Mouse (Mus musculus) mouse embryonic stem cell (cell line): ENCODE results near the gene Rreb1.

Experiments used
- in situ Hi-C, 2 experiments: fragments of 300-500 bp; cut with MboI; formaldehyde crosslinking; loops; 1 replicate in 1 of 2; 3 replicates in 1 of 2; pipeline ENCODE4 v1.14.3; 2019 to 2020; ENCODE audit warnings: low sequenced_read_pairs in 2 of 2, low pct_unique_long_range_greater_than_20kb in 1 of 2, mixed read lengths in 1 of 2; ENCODE audit not compliant: unreplicated experiment in 1 of 2

The Rreb1 gene

DNA sequence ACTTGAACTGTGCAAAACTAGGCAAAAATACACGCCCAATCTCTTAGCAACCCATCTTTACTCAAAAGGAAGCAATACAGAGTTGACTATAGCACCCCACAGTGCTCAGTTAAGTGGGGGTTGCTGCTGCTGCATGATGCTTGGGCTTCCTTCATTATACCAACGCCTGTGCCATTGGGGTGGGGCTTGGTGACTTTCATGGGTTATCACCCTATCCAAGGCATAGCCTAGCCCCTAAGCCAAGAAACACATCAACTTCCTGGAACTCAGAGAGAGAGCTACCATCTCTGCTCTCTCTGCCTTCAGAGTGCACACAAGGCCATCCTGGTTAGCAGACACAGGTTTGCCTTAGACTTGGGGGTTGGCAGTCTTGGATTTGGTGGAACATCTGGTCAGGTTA lies 107.2 kb downstream of the Rreb1 start:
- in situ Hi-C loops = no loop called here

DNA sequence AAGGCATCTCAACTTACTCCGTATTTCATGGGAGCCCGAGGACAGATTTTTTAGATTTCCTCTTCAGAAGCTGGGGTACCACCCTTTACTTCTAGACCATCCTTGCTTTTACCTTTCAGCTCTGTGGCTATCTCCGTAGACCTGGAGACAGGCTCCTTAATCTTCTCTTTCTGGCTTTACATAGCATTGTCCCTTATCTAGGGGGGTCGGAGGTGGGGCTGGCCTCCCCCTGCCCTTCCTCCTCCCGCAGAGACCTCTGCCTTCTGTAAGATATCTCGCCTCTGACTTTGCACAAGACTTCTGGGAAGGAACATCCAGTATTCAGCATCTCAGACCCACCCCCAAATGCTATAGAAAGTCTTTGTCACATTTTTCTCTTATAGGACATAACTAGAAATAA lies 107.8 kb downstream of the Rreb1 start:
- in situ Hi-C loops = no loop called here

DNA sequence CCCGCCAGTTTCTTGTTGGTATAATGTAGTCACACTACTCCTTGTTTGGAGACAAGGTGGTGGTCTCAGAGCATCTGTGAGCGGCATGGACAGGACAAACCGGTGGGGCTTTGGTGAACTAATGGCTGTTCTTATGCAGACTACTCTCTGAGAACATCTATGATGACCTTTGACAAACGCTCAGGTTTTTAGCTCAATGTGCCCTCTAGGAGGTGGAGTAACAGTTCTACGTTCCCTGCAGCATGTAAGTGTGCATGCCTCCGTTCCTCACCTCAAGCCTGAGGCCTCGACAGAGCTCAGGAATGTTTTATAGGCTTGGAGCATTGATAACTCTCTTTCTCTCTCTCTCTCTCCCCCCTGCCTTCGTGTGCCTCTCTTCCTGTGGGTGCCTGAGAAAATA lies 116.6 kb downstream of the Rreb1 start:
- in situ Hi-C loops = no loop called here

DNA sequence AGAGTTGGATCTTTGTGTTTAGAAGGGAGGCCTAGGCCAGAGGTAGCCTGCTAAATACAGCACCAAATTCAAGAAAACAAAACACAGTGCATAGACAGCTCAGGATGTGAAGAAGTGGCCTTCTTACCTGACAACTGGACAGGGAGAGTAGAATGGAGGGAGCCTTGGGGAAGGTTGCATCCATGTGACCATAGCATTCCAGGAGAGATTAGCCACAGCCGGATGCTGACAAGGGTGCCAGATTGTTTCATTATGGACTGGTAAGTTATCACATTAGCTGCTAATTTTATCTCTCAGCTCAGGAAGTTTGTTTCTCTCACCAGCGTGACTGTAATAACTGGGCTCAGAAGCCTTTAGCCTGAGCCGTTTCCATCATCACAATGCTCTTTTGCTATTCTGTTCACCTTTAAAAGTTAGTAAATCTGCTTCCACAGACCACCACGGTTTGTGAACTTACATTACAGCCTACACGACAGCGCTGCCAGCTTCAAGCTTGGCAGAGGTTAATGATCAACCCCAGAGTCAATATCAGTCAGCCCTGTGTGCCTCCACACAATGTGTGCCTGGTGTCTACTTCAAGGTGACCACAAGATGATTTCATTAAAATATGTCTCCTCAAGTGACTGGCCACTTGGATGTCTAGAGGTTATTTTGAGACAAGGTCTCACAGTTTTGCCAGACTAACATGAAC lies 117.5 kb downstream of the Rreb1 start:
- in situ Hi-C loops = no loop called here

DNA sequence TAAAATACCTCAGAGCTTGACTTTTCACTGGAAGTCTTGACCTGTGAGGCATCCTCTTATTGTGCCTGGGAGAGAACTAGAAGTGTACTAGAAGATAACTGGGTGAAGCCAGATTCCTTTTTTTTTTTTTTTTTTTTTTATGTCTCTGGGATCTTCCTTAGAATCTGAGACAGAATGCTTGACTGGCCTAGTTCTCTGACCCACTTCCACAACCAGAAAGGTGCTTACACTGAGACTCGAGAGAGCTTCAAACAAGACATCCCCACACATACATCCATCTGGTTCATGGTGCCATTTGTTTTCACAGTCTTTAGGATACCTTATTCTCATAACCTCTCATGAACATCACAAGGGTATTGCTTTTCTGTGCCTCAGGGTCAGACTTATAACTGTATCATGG lies 118.2 kb downstream of the Rreb1 start:
- in situ Hi-C loops = no loop called here

DNA sequence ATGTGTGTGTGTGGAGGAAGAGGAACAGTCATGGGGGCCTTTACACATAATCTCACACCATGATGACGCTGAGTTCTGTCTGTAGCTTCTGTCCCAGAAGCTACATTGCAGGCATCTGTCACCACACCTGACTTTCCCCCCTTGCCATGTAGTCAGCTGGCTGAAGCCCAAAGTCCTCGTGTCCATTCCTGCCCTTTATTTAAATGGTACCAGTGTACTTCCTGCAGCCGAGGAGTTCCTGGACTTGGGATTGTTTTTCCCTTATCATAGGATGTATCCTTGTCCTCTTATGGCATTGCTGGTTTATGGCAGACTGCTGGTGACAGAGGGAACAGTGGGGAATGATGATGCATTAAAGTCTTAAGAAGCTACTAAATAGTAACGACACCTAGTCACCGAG lies 120.6 kb downstream of the Rreb1 start:
- in situ Hi-C loops = no loop called here

DNA sequence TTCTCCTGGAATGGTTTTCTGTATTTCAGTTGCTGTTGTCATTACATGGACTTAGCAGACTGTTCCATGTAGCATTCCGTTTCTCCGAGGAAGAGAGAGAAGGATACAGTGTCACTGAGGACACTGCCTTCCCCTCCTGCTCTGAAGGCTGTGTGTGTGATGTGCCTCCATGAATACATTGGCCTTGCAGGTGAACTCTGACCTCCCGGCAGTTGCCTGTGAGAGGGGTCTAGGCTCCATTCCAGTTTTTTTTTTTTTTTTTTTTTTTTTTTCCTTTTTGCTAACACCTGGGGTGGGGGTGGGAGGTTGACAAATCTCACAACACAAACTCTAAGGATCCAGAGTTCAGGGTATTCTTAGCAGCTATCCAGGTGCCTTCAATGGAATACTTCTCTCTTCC lies 124.8 kb downstream of the Rreb1 start:
- in situ Hi-C loops = no loop called here

DNA sequence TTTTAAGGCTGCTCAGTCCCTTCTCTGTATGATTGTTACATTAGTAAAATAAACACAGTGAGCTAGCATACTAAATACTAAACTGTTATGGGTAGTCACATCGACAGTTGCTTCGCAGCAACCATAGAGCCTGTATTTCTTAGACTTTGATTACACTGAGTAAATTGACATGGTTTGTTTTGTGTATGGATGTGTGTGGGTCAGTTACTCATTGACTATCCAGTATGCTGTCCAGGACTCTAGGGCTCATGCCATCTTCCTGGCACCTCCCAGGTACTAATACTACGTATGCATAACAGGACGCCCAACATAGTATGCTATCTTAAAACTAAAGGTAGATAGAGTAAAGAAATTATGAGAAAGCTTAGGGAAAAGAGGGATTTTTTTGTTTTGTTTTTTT lies 125.3 kb downstream of the Rreb1 start:
- in situ Hi-C loops = no loop called here

DNA sequence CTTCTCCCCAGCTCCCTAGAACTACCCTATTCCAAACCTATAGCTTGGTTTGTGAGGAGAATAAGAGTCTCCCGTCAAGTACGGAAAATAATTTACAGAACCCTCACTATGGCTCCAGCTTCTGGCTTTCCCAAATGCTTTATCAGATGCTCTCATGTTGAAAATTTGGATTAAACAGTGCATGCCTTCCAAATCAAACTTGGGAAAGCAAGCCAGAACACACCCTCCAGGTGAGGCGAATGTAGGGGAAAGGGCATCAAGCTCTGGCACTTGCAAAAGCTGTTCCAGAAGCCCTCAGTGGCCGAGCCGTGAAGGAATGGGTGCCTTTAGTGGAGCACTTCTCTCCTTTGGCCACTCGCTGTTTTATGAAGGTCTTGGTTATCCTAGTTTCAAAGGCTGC lies 126.2 kb downstream of the Rreb1 start:
- in situ Hi-C loops = no loop called here

DNA sequence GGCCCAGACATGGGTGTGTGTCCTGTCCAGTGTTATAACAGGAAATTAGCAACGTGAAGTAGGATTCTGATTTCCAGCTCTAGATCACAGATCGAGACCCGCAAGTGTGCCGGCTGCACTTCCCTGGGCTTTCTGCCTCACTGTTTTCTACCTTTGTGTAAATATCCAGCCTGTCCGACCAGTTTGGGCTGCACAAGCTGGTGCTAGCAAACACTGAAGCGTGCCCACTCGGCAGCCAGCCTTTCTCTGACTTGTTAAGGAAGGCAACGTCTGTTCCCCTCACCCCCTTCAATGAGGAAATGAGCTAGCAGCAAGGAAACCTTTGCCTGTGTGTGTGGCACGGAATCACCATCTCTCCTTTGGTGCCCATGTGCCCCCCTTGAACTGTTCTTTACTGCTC lies 129.9 kb downstream of the Rreb1 start:
- in situ Hi-C loops = no loop called here

DNA sequence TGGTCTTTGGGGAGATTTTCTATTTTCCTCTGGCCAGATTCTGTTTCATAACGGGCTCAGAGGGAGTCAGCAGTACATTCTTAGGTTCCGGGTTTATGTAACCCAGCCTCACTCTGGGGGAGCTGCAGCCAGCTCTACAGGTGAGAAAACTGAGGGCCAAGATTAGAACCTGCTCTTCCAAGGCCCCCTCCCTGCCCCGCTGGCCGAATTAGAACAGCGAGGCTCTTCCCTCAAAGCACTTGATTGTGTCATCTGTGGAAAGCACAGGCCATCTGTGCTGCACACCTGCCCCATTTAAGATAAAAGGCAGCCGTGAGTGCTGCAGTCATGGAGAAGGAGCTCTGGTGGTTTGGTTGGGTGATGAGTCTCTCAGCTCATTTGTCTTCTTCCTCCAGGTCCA lies 130.3 kb downstream of the Rreb1 start:
- in situ Hi-C loops = no loop called here

DNA sequence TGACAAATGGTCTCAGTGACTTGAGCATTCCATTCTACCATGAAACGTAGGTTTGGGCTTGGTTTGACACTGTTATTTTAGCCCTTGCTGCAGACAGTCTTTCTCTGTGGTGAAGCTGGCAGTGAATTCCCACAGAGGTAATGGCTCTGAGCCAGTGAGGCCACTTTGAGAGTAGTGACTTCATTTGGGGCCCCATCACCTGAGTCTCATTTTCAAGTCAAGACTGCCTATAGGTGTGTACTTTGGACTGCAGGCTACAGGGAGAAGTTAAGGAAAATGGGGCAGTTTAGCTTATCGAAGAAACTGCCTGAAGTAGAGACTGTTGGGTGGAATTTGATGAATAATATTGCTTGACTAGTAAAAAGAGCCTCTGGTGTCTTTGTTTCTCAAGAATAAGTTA lies 131.0 kb downstream of the Rreb1 start:
- in situ Hi-C loops = no loop called here

DNA sequence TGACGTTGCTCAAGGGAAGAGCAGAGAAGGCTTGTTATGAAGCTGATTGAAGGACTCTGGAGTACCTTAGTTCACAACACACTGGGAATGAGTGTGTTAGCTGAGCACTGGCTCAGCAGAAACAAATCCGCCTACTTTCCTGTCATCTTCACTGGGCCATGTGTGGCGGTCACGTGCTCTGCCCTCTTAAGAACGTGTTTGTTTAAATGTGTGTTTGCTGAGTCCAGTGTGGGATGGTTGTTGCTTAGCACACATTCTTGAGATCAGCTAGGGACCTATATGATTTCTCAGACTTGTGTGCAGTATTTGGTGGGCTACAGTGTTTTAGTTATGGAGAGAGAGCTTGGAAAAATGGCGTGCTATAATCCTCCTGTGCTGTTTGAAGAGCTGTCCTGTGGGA lies 133.8 kb downstream of the Rreb1 start:
- in situ Hi-C loops = no loop called here

DNA sequence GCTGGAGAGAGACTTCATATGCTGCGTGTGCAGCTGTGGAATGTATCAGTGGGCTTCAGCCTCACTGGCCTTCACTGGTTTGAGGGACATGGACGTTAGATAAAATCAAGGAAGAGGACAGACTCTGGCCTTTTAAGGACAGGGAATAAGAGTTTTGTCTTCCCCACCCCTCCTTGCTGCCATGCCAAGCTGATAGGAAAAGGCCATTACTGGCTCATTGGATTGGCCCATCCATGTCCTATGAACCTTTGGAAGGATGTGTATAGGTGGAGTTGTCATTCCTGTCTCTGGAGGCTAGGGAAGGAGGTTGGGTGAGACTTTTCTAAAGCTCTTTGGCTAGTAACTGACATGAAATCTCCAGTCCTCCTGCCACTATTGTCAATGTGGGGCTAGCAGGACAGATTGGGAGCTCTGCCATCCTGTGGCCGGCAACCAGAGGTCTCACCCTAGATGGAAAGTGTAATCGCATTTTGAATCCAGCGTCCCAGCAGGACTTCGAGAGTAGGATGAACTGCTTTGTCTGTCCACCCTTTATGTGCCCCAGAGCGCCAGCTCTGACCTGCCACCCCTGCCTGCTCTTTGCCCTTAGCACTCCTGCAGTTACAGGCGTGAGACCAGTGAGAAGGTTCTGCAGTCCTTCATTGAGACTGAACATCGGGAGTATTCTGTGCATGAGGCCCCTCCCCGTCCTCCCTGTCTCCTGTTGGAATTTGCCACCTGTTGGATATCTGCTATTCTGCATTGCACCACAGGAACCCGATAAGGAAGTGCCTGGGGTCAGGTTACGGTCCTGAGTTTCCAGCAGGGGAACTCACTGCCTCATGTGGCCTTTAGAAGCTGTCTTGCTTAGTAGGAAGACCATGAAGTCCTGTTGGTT lies 134.6 kb downstream of the Rreb1 start:
- in situ Hi-C loops = no loop called here

DNA sequence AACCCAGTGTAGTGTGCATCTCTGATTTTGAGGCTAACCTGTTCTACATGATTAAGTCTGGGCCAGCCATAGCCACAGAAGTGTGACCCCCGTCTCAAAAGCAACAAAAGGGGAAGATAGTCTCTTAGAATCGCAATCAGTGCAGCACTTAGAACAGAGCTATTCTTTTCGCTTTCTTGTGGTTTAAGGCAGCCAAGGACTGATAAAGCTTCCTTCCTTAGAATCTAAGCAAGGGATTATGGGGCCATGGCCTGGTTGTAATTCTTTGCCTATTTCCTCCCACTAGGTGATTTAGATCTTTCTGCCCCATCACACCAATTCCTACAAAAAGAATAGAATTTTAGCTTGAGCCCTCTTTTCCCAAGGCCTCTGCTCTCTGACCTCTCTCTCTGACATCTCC lies 135.8 kb downstream of the Rreb1 start:
- in situ Hi-C loops = no loop called here

DNA sequence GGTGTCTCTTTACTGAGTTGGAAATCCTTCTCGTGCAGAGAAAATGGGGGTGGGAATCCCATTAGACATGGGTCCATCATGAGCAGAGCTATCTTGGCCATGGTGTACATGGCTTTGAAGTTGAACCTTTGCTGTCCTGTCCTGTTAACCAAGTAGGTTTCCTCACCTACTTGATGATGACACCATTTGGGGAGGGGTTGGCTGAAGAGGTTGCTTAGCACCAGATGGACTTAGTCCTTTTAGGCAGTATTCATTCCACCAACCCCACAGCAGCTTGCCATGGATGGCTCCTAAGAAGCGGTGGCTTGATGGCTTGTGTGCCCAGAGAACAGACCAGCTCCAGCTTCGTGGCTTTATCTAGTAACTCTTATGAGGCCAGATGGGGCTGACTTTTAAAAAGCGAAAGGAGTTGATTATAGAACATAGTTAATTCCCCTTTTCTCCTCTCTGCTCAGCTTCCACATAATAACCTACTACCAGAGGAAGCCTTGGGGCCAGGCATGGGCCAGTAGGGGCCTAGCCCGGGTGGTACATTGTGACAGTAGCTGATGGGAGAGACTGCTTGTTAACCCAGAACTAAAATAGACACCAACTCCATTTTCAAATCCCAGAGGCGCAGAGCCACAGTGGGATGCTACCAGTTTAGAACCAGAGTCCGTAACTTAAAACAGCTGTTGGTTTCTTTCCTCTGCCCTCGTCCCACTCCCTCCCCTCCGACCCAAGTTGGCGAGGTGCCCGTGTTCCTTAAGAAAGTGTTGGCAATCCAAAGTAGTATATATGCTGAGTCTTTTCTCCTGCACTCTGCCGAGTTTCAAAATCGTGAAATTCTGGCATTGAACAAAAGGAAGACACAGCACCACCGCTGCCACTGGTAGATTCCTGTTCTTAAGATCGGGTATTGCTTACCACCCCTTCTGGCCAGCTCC lies 140.4 kb downstream of the Rreb1 start:
- in situ Hi-C loops = no loop called here

DNA sequence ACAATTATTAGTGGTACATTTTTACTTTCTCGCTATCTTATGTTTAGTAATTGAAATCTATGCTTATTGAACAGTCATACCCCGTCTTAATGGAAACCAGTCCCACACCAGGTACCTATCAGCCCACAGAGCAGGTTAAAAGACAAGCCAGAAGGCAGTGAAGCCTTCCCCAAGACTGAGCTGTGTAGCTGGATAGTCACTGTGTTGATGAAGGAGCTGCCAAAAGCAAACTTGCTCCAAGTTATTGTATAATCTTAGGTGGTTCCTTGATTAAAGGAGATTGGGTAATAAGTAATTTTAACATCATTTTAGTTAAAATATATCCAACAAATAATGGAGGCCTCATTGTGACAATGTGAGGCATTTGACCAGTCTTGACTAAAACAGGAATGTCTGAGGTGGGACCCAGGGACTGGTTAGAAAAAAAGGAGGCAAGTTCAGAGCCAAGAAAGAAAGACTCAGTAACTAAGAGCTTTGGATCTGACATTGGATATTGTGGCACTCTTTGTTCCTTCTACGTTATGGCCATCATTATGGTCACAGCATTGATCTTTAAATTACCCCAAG lies 141.6 kb downstream of the Rreb1 start:
- in situ Hi-C loops = no loop called here

DNA sequence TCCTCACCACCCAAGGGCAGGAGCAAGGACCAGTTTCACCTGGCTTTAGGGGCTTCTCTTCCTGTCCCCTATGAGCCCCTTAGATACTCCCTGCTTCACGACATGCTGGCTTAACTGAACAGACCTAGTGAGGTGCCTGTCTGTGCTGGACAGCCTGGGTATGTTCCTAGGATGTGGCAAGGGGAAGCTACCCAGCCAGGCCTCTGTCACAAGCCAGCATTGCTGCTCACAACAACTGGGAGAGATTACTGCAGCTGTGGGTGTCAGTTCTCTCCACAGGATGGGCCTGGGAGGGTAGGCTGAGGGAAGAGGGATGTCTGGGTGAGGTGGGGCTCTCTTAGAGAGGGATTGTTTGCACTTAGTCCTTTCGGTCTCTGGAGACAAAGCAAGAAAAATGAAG lies 142.5 kb downstream of the Rreb1 start:
- in situ Hi-C loops = no loop called here

DNA sequence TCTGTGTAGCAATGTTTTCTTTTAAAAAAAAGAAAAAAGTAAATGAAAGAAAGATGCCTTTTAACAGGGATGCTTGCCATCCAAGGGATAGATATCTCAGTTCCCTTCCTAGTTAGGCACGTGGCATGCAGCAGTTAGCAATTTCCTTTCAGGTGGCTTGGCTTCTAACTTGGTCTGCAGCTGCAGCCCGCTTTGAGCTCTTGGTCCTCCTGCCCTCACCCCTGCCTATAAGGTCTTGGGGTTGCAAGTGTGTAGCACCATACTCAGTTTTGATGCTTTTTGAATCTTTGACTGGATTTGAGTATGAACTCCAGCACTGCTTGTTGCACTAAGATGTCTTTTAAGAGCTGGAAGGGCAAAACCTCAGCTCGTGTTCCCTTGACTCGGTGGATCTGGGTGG lies 144.9 kb downstream of the Rreb1 start:
- in situ Hi-C loops = no loop called here
